Mouse (Mus musculus): ENCODE data around the gene Dnttip1.

GRCm38 (mm10) chr2:164806614-164807013, 60.8 kb downstream of the Dnttip1 start:
- TF ChIP-seq CTCF (IDR thresholded peaks at IDR 0.05; ENCODE audit: control insufficient read depth, insufficient read depth, insufficient replicate concordance, low read depth, low read length): no peak
- no peak for TF ChIP-seq POLR2A (IDR thresholded peaks at IDR 0.05; ENCODE audit: control insufficient read depth, low read depth, low read length)
